Mouse (Mus musculus): ENCODE measurements at regions not wholly inside any gene's neighbourhood (a gene's known extent, or its start where the extent isn't known, plus 50 kb on each side); places are given as distances from the start of the nearest gene placed in this dataset. TPM values are rescaled to one million over a fixed set of nuclear protein-coding genes. Genes with fewer than 3 reads are reported as not detected.
A peak's percentile ranks its signal among the peaks of the same experiment; 100 is the strongest.

- Histone ChIP-seq H3K4me1 (peaks cover 7% of the 10 kb centered on the region; the same call in 1 of the 2 replicates), H3K27ac (no peak overlapping the region), H3K9me3 (replicated peaks) (no peaks in the 10 kb centered on the region), H3K36me3 (no peaks in the 10 kb centered on the region), H3K27me3 (ENCODE audit: low read depth, poor library complexity, severe bottlenecking) (no peaks in the 10 kb centered on the region), H3K4me3 (no peak overlapping the region)
- no peak for DNase-seq (ENCODE audit: low spot score)
- 67% methylated on average over 3 of the region's 3 CpGs for WGBS
These were observed 66.0 kb upstream of the Dab2 start for GRCm38 (mm10) chr15:6233621-6234020.

- no peaks in the 10 kb centered on the region for H3K36me3 ChIP-seq
- DNase-seq (ENCODE audit: low spot score) = no peak
- WGBS = 93% methylated on average over 8 of the region's 8 CpGs
These were observed 63.0 kb upstream of the Dab2 start for GRCm38 (mm10) chr15:6236583-6236982.

GRCm38 (mm10) chr15:6237726-6238125 lies 61.9 kb upstream of the Dab2 start:
- Histone ChIP-seq H3K4me1 (peaks cover 7% of the 10 kb centered on the region; the same call in 1 of the 2 replicates), H3K27ac (no peak overlapping the region), H3K27me3 (ENCODE audit: low read depth, poor library complexity, severe bottlenecking) (no peaks in the 10 kb centered on the region), H3K4me3 (no peak overlapping the region), H3K9me3 (replicated peaks) (no peaks in the 10 kb centered on the region), H3K36me3 (no peaks in the 10 kb centered on the region)
- 78% methylated on average over 8 of the region's 8 CpGs for WGBS
- DNase-seq (ENCODE audit: low spot score) = no peak

More at GRCm38 (mm10) chr15:6236583-6236982, 63.0 kb upstream of the Dab2 start:
- no peaks in the 10 kb centered on the region for H3K27me3 ChIP-seq (ENCODE audit: low read depth, poor library complexity, severe bottlenecking)
- H3K4me3 ChIP-seq = no peak overlapping the region
- no peaks in the 10 kb centered on the region for H3K9me3 ChIP-seq (replicated peaks)
- H3K27ac ChIP-seq = no peak overlapping the region
- peaks cover 7% of the 10 kb centered on the region; the same call in 1 of the 2 replicates for H3K4me1 ChIP-seq

- H3K4me1 ChIP-seq = peaks cover 7% of the 10 kb centered on the region; the same call in 1 of the 2 replicates
- H3K27me3 ChIP-seq (ENCODE audit: low read depth, poor library complexity, severe bottlenecking) = no peaks in the 10 kb centered on the region
- H3K4me3 ChIP-seq = no peak overlapping the region
- no peaks in the 10 kb centered on the region for H3K36me3 ChIP-seq
- no peaks in the 10 kb centered on the region for H3K9me3 ChIP-seq (replicated peaks)
- DNase-seq (ENCODE audit: low spot score) = peak; percentile 93
- H3K27ac ChIP-seq = no peak overlapping the region
- 8% methylated on average over 6 of the region's 6 CpGs for WGBS
These were observed 61.5 kb upstream of the Dab2 start for GRCm38 (mm10) chr15:6238133-6238532.

GRCm38 (mm10) chr15:6238755-6239154 lies 60.8 kb upstream of the Dab2 start:
- peaks cover 4% of the 10 kb centered on the region; the same call in 1 of the 2 replicates for H3K4me1 ChIP-seq
- H3K4me3 ChIP-seq = no peak overlapping the region
- H3K36me3 ChIP-seq = no peaks in the 10 kb centered on the region
- 94% methylated on average over 3 of the region's 3 CpGs for WGBS
- H3K27me3 ChIP-seq (ENCODE audit: low read depth, poor library complexity, severe bottlenecking) = no peaks in the 10 kb centered on the region
- no peak for DNase-seq (ENCODE audit: low spot score)
- no peaks in the 10 kb centered on the region for H3K9me3 ChIP-seq (replicated peaks)
- no peak overlapping the region for H3K27ac ChIP-seq

- 90% methylated on average over 4 of the region's 4 CpGs for WGBS
- H3K36me3 ChIP-seq = no peaks in the 10 kb centered on the region
- H3K27me3 ChIP-seq (ENCODE audit: low read depth, poor library complexity, severe bottlenecking) = no peaks in the 10 kb centered on the region
- H3K4me3 ChIP-seq = no peak overlapping the region
- H3K27ac ChIP-seq = no peak overlapping the region
- no peak for DNase-seq (ENCODE audit: low spot score)
- peaks cover 6% of the 10 kb centered on the region; the same call in 1 of the 2 replicates for H3K4me1 ChIP-seq
- H3K9me3 ChIP-seq (replicated peaks) = no peaks in the 10 kb centered on the region
These were observed 57.5 kb upstream of the Dab2 start for GRCm38 (mm10) chr15:6242132-6242531.

- Histone ChIP-seq H3K4me3 (no peak overlapping the region), H3K4me1 (peaks cover 4% of the 10 kb centered on the region; the same call in 1 of the 2 replicates), H3K27ac (no peak overlapping the region), H3K36me3 (no peaks in the 10 kb centered on the region), H3K27me3 (ENCODE audit: low read depth, poor library complexity, severe bottlenecking) (no peaks in the 10 kb centered on the region), H3K9me3 (replicated peaks) (no peaks in the 10 kb centered on the region)
- 71% methylated on average over 7 of the region's 7 CpGs for WGBS
- DNase-seq (ENCODE audit: low spot score) = no peak
These were observed 55.2 kb upstream of the Dab2 start for GRCm38 (mm10) chr15:6244401-6244800.

- Histone ChIP-seq H3K36me3 (no peaks in the 10 kb centered on the region), H3K4me3 (no peak overlapping the region), H3K27me3 (ENCODE audit: low read depth, poor library complexity, severe bottlenecking) (no peaks in the 10 kb centered on the region), H3K27ac (no peak overlapping the region), H3K9me3 (replicated peaks) (no peaks in the 10 kb centered on the region), H3K4me1 (peaks cover 4% of the 10 kb centered on the region; the same call in 1 of the 2 replicates)
- WGBS = 73% methylated on average over 9 of the region's 9 CpGs
- DNase-seq (ENCODE audit: low spot score) = no peak
These were observed 53.4 kb upstream of the Dab2 start for GRCm38 (mm10) chr15:6245950-6246894.

- no peak overlapping the region for H3K4me3 ChIP-seq
- no peaks in the 10 kb centered on the region for H3K36me3 ChIP-seq
- H3K9me3 ChIP-seq (replicated peaks) = no peaks in the 10 kb centered on the region
- no peak overlapping the region for H3K27ac ChIP-seq
- 87% methylated on average over 4 of the region's 4 CpGs for WGBS
- H3K4me1 ChIP-seq = peaks cover 4% of the 10 kb centered on the region; the same call in 1 of the 2 replicates
- DNase-seq (ENCODE audit: low spot score) = no peak
- H3K27me3 ChIP-seq (ENCODE audit: low read depth, poor library complexity, severe bottlenecking) = no peaks in the 10 kb centered on the region
These were observed 51.1 kb upstream of the Dab2 start for GRCm38 (mm10) chr15:6248470-6248869.

Small RNA genes in the stretch of these regions (microRNA-seq; reads per million reads assigned to microRNA genes)
- gene Gm27760 = not detected
